Mouse (Mus musculus): ENCODE measurements around the gene Tbpl1. TPM values are rescaled to one million over a fixed set of nuclear protein-coding genes. Genes with fewer than 3 reads are reported as not detected.

Tbpl1 gene
- total RNA-seq, 2 experiments from 2014 or later, result 68.2 to 69.8 TPM

- DNase-seq (ENCODE audit: low spot score in 2 of 2), result no peak
- intact Hi-C loops (cut with DNase I), result no loop called here
These were observed 72.4 kb downstream of the Tbpl1 start for GRCm38 (mm10) chr10:22659386-22659725.

GRCm38 (mm10) chr10:22658534-22659385, 73.0 kb downstream of the Tbpl1 start:
- intact Hi-C loops (cut with DNase I), result no loop called here
- no peak for DNase-seq (ENCODE audit: low spot score in 2 of 2)

Small RNA genes within 50 kb of the gene (microRNA-seq; reads per million reads assigned to microRNA genes)
- 0 to 0.50 reads per million in 2 experiments for gene Mir7663

Other genes with a start within 250 kb of the Tbpl1 start
- 1 to 10 TPM; 3.5 to 5.0 TPM for gene Slc2a12, start 86.9 kb downstream of the Tbpl1 start, total RNA-seq (2021)
- gene Tcf21, start 88.2 kb upstream of the Tbpl1 start, total RNA-seq (2021), result not detected